Mouse (Mus musculus) brain, adult 10 weeks (tissue): Measurements from ENCODE around the gene Klk1. TPM values are rescaled to one million over a fixed set of nuclear protein-coding genes. Genes with fewer than 3 reads are reported as not detected.

ENCODE experiments used
- polyA plus RNA-seq: library from polyadenylated mRNA; stranded (reverse); fragments of 350-450 nt; fragmentation: Illumina TruSeq; extraction: RNeasy Lipid Tissue Mini Kit (QIAGEN cat#74804); gene quantifications from one replicate; pipeline ENCODE4 v1.2.3, GENCODE M21; 2015; ENCODE audit warnings: low read depth, low replicate concordance

Klk1 gene
- not detected for polyA plus RNA-seq

DNA sequence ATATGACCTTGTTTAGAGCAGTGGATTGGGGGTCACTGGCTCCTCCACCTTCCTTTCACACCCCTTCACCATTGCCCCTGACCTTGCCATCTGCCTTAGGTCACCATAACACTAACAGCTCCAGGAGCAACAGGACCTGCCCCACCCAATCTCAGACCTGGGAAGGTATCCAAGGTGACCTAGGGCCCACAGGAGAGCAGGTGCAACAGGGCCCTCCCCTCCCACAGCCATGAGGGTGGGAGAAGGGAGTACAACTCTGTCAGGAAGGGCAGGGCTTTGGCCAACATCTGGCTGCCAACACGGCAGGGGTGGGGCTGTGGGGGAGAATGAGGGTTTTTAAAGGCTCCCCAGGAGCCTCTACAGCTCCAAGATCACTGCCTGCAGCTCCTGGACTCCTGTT lies at the start of gene Klk1:
TSS of gene Klk1 (plus strand) at position 285 of the 400 bp plus-strand sequence.

DNA sequence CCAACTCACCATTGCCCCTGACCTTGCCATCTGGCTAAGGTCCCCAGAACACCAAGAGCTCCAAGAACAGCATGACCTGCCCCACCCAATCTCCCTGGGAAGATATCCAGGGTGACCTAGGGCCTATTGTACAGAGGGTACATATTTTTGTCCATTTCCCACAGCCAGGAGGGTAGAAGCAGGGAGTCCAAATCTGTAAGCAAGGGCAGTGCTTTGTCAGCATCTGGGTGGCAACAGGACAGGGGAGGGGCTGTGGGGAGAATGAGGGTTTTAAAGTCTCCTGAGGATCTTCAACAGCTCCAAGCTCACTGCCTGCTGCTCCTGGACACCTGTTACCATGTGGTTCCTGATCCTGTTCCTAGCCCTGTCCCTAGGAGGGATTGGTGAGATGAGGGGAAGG lies 37.2 kb upstream of the Klk1 start, which contains the start of gene Klk1b24:
TSS of gene Klk1b24 (plus strand) at position 301 of the 400 bp plus-strand sequence.

DNA sequence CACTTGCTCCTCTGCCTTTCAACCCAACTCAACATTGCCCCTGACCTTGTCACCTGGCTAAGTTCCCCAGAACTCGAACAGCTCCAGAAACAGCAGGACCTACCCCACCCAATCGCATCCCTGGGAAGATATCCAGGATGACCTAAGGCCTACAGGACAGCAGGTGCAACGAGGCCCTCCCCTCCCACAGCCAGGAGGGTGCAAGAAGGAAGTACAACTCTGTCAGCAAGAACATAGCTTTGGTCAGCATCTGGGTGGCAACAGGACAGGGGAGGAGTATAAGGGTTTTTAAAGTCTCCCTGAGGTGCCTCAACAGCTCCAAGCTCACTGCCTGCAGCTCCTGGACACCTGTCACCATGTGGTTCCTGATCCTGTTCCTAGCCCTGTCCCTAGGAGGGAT lies 27.3 kb upstream of the Klk1 start, which contains the start of gene Klk1b3:
TSS of gene Klk1b3 (plus strand) at position 301 of the 400 bp plus-strand sequence.

DNA sequence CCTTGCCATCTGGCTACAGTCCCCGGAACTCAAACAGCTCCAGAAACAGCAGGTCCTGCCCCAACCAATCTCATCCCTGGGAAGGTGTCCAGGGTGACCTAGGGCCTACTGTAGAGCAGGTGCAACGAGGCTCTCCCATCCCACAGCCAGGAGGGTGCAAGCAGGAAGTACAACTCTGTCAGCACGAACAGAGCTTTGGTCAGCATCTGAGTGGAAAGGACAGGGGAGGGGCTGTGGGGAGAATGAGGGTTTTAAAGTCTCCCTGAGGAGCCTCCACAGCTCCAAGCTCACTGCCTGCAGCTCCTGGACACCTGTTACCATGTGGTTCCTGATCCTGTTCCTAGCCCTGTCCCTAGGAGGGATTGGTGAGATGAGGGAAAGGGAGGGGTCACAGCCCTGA lies 18.0 kb upstream of the Klk1 start, which contains the start of gene Klk1b4:
TSS of gene Klk1b4 (plus strand) at position 301 of the 400 bp plus-strand sequence.

DNA sequence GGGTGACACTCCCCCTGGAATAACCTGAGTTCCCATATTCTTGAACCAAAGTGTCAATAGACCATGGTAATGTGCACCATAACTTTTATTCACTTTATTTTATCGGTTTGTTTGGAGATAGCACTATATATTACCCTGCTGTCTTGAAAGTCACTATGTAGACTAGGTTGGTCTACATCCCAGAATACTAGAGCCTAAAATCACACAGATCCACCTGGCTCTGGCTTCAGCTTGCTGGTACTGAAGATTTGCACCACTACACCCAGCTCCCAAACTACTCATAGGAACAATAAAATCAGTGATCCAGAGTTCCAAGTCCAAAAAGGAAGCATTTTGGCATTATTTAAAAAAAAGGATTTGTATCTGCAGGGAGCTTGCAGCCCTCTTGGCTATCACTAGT lies 9.5 kb upstream of the Klk1 start, which contains the start of gene Klk1b5:
TSS of gene Klk1b5 (plus strand) at position 301 of the 400 bp plus-strand sequence.

DNA sequence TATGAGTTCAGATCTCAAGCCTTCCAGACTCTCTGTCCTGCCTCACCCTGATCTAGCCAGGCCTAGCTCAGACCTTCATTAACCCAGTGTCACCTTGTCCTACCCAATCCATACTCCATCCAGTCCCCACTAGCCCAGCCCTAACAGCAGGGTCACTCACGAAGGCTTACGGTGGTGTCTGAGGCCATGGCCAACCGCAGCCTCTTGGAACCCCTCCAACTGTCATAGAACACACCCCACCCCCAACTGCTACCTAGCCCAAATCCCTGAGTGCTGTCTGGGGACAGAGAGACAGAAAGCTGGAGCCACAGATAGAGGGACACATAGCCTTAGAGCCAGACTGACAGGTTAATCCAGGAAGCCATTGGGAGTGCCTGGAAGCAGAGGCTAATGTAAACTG lies 10.7 kb downstream of the Klk1 start, which contains the start of gene Gm36864:
TSS of gene Gm36864 (plus strand) at position 269 of the 400 bp plus-strand sequence.

DNA sequence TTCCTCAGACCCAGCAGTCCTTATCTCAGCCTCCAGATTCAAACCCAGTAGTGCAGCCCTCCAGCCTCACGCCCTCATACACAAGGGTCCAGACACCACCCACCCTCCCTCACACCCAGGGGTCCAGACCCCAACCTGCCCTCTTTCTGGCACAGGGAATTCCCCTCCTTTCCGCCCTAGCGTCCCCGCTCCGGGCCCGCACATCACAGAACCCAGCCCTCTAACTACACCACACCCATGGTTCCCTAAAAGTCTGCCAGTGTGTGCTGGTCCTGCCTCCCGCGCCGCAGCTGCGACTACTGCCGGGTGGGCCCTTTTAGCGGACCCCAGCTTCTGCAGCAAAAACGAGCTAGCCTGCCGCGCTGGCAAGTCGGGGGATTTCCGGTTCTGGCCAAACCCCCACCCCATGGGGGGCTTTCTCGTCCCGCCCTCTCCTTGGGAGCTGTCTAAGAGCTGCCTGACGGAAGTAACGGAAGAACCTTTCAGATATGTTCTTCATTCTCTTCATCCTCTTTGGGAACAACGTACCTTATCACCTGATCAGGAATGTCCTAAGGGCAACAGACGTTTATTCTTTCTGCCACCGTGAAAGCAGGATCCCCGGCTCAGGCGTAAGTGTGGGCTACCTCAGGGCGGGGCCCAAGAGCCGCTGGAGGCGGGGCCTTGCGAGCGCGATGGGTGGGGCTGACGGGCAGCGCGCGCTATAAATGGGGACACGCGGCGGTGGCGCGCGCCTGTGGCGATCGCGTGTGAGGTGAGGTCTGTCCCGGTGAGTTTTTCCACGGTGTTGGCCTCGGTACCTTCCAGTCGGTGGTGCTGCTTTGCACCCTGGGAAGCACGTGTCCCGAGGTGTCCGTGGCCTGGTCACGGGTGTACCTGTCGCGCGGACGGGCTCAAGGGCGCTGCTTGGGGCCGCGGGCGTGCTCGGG lies 21.2 kb downstream of the Klk1 start, which contains the start of the genes 1700028J19Rik and 2410002F23Rik:
TSS of gene 1700028J19Rik (minus strand) at position 641 of the 929 bp plus-strand sequence.
TSS of gene 2410002F23Rik (plus strand) at position 668 of the 929 bp plus-strand sequence.

DNA sequence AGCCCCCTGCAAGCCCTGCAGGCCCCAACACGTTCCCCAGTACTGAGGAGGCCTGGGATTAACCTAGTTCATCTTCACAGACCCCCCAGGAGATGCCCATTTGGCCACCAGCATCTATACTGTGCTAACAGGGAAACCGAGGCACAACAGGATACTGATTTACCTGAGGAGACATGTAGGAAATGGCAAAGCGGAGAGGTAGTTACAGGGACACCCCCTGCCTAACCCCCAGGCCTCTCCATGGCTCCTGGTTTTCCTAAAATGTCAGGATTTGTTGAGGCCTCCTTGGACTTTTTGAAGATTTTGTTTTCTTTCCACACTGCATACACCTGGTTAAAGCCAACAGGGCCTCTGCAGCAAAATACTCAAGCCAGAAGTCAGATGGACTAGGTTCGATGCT lies 32.1 kb downstream of the Klk1 start, which contains the start of gene Acp4:
TSS of gene Acp4 (minus strand) at position 101 of the 400 bp plus-strand sequence.

DNA sequence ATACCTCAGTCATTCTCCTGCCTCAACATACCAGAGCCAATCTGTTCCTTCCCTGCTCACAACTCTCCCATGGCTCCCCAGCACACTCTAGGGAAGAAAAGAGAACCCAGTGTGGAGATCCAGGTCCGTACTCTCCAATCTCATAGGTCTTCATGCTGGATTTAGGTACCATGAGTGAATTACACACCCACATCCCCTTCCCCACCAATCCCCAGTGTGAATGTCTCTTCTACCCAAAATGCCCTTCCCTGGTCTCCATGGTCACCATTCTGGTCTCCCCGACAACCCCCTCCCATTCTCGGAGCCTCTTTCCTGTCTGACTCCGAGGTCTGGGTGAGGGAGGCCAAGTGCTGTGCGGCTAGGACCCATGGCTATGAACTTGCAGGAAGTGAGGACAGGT lies 36.0 kb downstream of the Klk1 start, which contains the start of gene Gm15517:
TSS of gene Gm15517 (plus strand) at position 301 of the 400 bp plus-strand sequence.

Other genes starting within 250 kb of the Klk1 start
- not detected for gene Klk1b9, start 249.3 kb upstream of the Klk1 start, polyA plus RNA-seq
- gene Klk1b11, start 229.5 kb upstream of the Klk1 start, polyA plus RNA-seq = not detected
- gene Klk1b26, start 213.2 kb upstream of the Klk1 start, polyA plus RNA-seq = not detected
- gene Klk1b27, start 173.1 kb upstream of the Klk1 start, polyA plus RNA-seq = not detected
- gene Klk1b21, start 123.0 kb upstream of the Klk1 start, polyA plus RNA-seq = not detected
- not detected for gene Klk1b22, start 112.7 kb upstream of the Klk1 start, polyA plus RNA-seq
- gene Klk1b16, start 88.6 kb upstream of the Klk1 start, polyA plus RNA-seq = not detected
- gene Klk1b24, start 37.1 kb upstream of the Klk1 start, polyA plus RNA-seq = not detected
- not detected for gene Klk1b3, start 27.2 kb upstream of the Klk1 start, polyA plus RNA-seq
- gene Klk1b4, start 17.9 kb upstream of the Klk1 start, polyA plus RNA-seq = not detected
- not detected for gene Klk1b5, start 9.4 kb upstream of the Klk1 start, polyA plus RNA-seq
- not detected for gene Gm36864, start 10.8 kb downstream of the Klk1 start, polyA plus RNA-seq
- 1.4 TPM for gene 1700028J19Rik, start 21.3 kb downstream of the Klk1 start, polyA plus RNA-seq
- 69.9 TPM for gene 2410002F23Rik, start 21.4 kb downstream of the Klk1 start, polyA plus RNA-seq
- not detected for gene Acp4, start 32.0 kb downstream of the Klk1 start, polyA plus RNA-seq
- not detected for gene Gm15517, start 36.1 kb downstream of the Klk1 start, polyA plus RNA-seq
- 3.5 TPM for gene Clec11a, start 81.5 kb downstream of the Klk1 start, polyA plus RNA-seq
- 128 TPM for gene Shank1, start 84.9 kb downstream of the Klk1 start, polyA plus RNA-seq
- 52.4 TPM for gene Syt3, start 158.7 kb downstream of the Klk1 start, polyA plus RNA-seq
- 2.1 TPM for gene 1700008O03Rik, start 160.5 kb downstream of the Klk1 start, polyA plus RNA-seq
- 115 TPM for gene Lrrc4b, start 203.7 kb downstream of the Klk1 start, polyA plus RNA-seq
- 4.1 TPM for gene Aspdh, start 240.0 kb downstream of the Klk1 start, polyA plus RNA-seq
- 128 TPM for gene Josd2, start 242.6 kb downstream of the Klk1 start, polyA plus RNA-seq